Mouse (Mus musculus): ENCODE measurements around the gene Rptor. TPM values are rescaled to one million over a fixed set of nuclear protein-coding genes. Genes with fewer than 3 reads are reported as not detected.

Rptor gene
- polyA plus RNA-seq, 1 experiment = 26.2 TPM

DNA sequence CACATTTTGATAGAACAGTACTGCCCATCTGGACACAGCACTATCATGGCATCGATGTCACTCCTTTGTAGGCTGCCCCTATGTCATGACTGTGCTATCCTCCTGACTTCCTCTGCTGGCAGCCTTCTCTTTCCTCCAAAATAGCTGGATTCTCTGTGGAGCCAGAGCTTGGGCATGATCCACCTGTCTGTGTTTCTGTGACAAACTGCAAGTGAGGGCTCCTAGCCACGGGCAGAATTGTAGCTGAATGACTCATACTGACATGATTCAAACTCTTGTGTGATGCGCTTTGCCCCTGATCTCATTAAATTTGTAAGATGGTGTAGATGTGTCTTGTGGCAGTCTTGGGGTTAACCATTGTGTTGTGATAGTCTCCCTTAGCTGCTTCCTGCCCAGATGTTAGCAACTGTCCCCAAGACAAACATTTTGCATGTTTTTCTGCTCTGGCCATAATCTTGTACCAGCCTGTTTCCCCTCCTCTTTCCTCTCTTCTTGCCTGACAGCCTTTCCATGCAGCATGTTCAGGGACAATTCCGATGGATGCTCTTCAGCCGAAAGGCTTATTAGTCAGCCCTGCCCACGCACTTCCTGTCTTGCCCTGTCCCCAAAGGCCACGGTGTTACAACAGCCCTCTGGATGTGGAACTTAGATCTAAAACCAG, 74.2 kb downstream of the Rptor start:
- peaks cover 10% of the 10 kb centered on the region for H3K4me1 ChIP-seq (ENCODE audit: control insufficient read depth, insufficient read depth, low read length)
- no peak for TF ChIP-seq POLR2A (IDR thresholded peaks at IDR 0.05; ENCODE audit: borderline replicate concordance, extremely low read depth, low read depth, low read length)
- no peak for TF ChIP-seq CTCF (IDR thresholded peaks at IDR 0.05; ENCODE audit: insufficient read depth, low read length)
- H3K4me3 ChIP-seq (replicated peaks; ENCODE audit: extremely low read depth, low read depth, low read length) = no peak overlapping the region
- WGBS = 38% methylated on average over 7 of the region's 7 CpGs
- DNase-seq = no peak

GRCm38 (mm10) chr11:119678427-119678826, 75.7 kb downstream of the Rptor start:
- TF ChIP-seq POLR2A (IDR thresholded peaks at IDR 0.05; ENCODE audit: borderline replicate concordance, extremely low read depth, low read depth, low read length) = no peak
- no peak for TF ChIP-seq CTCF (IDR thresholded peaks at IDR 0.05; ENCODE audit: insufficient read depth, low read length)
- H3K4me3 ChIP-seq (replicated peaks; ENCODE audit: extremely low read depth, low read depth, low read length) = no peak overlapping the region
- 96% methylated on average over 5 of the region's 5 CpGs for WGBS
- DNase-seq = no peak
- peaks cover 15% of the 10 kb centered on the region for H3K4me1 ChIP-seq (ENCODE audit: control insufficient read depth, insufficient read depth, low read length)

DNA sequence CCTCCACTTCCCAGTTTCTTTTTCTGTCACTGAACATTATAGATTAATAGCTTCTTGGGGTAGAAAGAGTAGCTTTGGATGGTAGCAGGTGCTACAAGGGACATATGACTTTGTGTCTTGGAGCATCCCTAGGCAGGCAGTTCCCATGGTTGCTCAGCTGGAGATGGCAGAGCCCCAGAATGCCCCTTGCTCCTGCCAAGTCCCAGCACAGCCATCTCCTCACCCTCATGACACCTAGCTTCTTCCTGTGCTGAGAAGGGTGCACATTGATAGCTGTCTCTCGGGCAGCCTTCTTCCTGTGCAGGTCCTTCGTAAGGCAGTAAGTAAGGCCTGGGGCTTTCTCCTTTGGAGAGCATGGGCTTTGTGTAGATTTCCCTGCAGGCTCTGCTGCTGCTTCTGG, 78.0 kb downstream of the Rptor start:
- DNase-seq = no peak
- WGBS = 61% methylated on average over 2 of the region's 2 CpGs
- TF ChIP-seq CTCF (IDR thresholded peaks at IDR 0.05; ENCODE audit: insufficient read depth, low read length) (no peak), POLR2A (IDR thresholded peaks at IDR 0.05; ENCODE audit: borderline replicate concordance, extremely low read depth, low read depth, low read length) (no peak)
- peaks cover 21% of the 10 kb centered on the region for H3K4me1 ChIP-seq (ENCODE audit: control insufficient read depth, insufficient read depth, low read length)
- H3K4me3 ChIP-seq (replicated peaks; ENCODE audit: extremely low read depth, low read depth, low read length) = no peak overlapping the region

GRCm38 (mm10) chr11:119682285-119682684, 79.6 kb downstream of the Rptor start:
- peaks cover 22% of the 10 kb centered on the region for H3K4me1 ChIP-seq (ENCODE audit: control insufficient read depth, insufficient read depth, low read length)
- WGBS = 58% methylated on average over 2 of the region's 2 CpGs
- TF ChIP-seq CTCF (IDR thresholded peaks at IDR 0.05; ENCODE audit: insufficient read depth, low read length) (no peak), POLR2A (IDR thresholded peaks at IDR 0.05; ENCODE audit: borderline replicate concordance, extremely low read depth, low read depth, low read length) (no peak)

GRCm38 (mm10) chr11:119683796-119684195, 81.1 kb downstream of the Rptor start:
- no peak for DNase-seq
- Histone ChIP-seq H3K4me3 (replicated peaks; ENCODE audit: extremely low read depth, low read depth, low read length) (no peak overlapping the region), H3K4me1 (ENCODE audit: control insufficient read depth, insufficient read depth, low read length) (peaks cover 18% of the 10 kb centered on the region)
- no peak for TF ChIP-seq CTCF (IDR thresholded peaks at IDR 0.05; ENCODE audit: insufficient read depth, low read length)
- TF ChIP-seq POLR2A (IDR thresholded peaks at IDR 0.05; ENCODE audit: borderline replicate concordance, extremely low read depth, low read depth, low read length) = no peak
- 78% methylated on average over 2 of the region's 2 CpGs for WGBS

More at GRCm38 (mm10) chr11:119682285-119682684, 79.6 kb downstream of the Rptor start:
- no peak for DNase-seq
- H3K4me3 ChIP-seq (replicated peaks; ENCODE audit: extremely low read depth, low read depth, low read length) = no peak overlapping the region

GRCm38 (mm10) chr11:119685477-119685876, 82.8 kb downstream of the Rptor start:
- WGBS = 26% methylated on average over 5 of the region's 5 CpGs
- TF ChIP-seq CTCF (IDR thresholded peaks at IDR 0.05; ENCODE audit: insufficient read depth, low read length) (no peak), POLR2A (IDR thresholded peaks at IDR 0.05; ENCODE audit: borderline replicate concordance, extremely low read depth, low read depth, low read length) (no peak)
- DNase-seq = no peak
- Histone ChIP-seq H3K4me1 (ENCODE audit: control insufficient read depth, insufficient read depth, low read length) (peaks cover 18% of the 10 kb centered on the region), H3K4me3 (replicated peaks; ENCODE audit: extremely low read depth, low read depth, low read length) (no peak overlapping the region)

- TF ChIP-seq POLR2A (IDR thresholded peaks at IDR 0.05; ENCODE audit: borderline replicate concordance, extremely low read depth, low read depth, low read length) = no peak
- no peak for TF ChIP-seq CTCF (IDR thresholded peaks at IDR 0.05; ENCODE audit: insufficient read depth, low read length)
- H3K4me1 ChIP-seq (ENCODE audit: control insufficient read depth, insufficient read depth, low read length) = peaks cover 16% of the 10 kb centered on the region
- 51% methylated on average over 2 of the region's 2 CpGs for WGBS
- no peak overlapping the region for H3K4me3 ChIP-seq (replicated peaks; ENCODE audit: extremely low read depth, low read depth, low read length)
- no peak for DNase-seq
Measured at GRCm38 (mm10) chr11:119685910-119686659, 83.4 kb downstream of the Rptor start.

DNA sequence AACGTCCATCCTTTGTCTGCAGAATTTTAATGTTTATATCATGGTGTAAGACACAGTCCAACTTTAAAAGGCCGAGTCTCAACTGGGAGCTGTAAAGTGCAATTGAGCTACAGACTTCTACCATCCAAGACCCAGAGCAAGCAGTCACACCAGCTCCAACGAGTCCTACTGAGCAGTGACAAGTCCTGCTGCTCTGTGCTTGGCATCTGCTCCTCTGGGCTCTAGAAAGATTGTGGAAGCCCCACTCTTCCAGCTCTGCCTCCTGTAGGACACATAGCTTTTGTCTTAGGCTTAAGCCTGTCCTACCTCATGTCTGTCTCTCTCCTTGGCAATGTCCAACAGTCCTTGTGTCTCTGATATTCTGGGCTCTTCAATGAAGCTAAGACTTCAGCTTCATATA, 84.6 kb downstream of the Rptor start:
- Histone ChIP-seq H3K4me3 (replicated peaks; ENCODE audit: extremely low read depth, low read depth, low read length) (no peak overlapping the region), H3K4me1 (ENCODE audit: control insufficient read depth, insufficient read depth, low read length) (peaks cover 13% of the 10 kb centered on the region)
- 77% methylated on average over 3 of the region's 3 CpGs for WGBS
- DNase-seq = no peak
- TF ChIP-seq CTCF (IDR thresholded peaks at IDR 0.05; ENCODE audit: insufficient read depth, low read length) (no peak), POLR2A (IDR thresholded peaks at IDR 0.05; ENCODE audit: borderline replicate concordance, extremely low read depth, low read depth, low read length) (no peak)

- H3K4me3 ChIP-seq (replicated peaks; ENCODE audit: extremely low read depth, low read depth, low read length) = no peak overlapping the region
- no peak for DNase-seq
- peaks cover 9% of the 10 kb centered on the region for H3K4me1 ChIP-seq (ENCODE audit: control insufficient read depth, insufficient read depth, low read length)
- TF ChIP-seq POLR2A (IDR thresholded peaks at IDR 0.05; ENCODE audit: borderline replicate concordance, extremely low read depth, low read depth, low read length) (no peak), CTCF (IDR thresholded peaks at IDR 0.05; ENCODE audit: insufficient read depth, low read length) (no peak)
Measured at GRCm38 (mm10) chr11:119687966-119688365, 85.3 kb downstream of the Rptor start.

- Histone ChIP-seq H3K4me1 (ENCODE audit: control insufficient read depth, insufficient read depth, low read length) (peaks cover 12% of the 10 kb centered on the region), H3K4me3 (replicated peaks; ENCODE audit: extremely low read depth, low read depth, low read length) (no peak overlapping the region)
- 92% methylated on average over 3 of the region's 3 CpGs for WGBS
- TF ChIP-seq CTCF (IDR thresholded peaks at IDR 0.05; ENCODE audit: insufficient read depth, low read length) (no peak), POLR2A (IDR thresholded peaks at IDR 0.05; ENCODE audit: borderline replicate concordance, extremely low read depth, low read depth, low read length) (no peak)
- no peak for DNase-seq
Measured at GRCm38 (mm10) chr11:119689936-119690335, 87.2 kb downstream of the Rptor start.
